Mouse (Mus musculus) ZHBTc4 (cell line): ENCODE results near the gene Tmem178b.

Experiments used
- DNase-seq: peaks from one replicate; pipeline ENCODE4 v3.0.0-alpha.2; 2011; ENCODE audit warnings: low read depth, low spot score

Tmem178b gene

GRCm38 (mm10) chr6:39872901-39873591 lies at the start of gene Tmem178b:
Gene Tmem178b, plus strand, starts transcription at chr6:39873271.
- peak; percentile 63 for DNase-seq

GRCm38 (mm10) chr6:39828736-39829135 lies 44.3 kb upstream of the Tmem178b start:
- no peak for DNase-seq

- DNase-seq: no peak
Observed at GRCm38 (mm10) chr6:39843698-39844342, 29.3 kb upstream of the Tmem178b start.

- DNase-seq: no peak
Observed at GRCm38 (mm10) chr6:39847538-39847937, 25.5 kb upstream of the Tmem178b start.

- DNase-seq: peak; percentile 78
Observed at GRCm38 (mm10) chr6:39848766-39849165, 24.3 kb upstream of the Tmem178b start.

- DNase-seq: no peak
Observed at GRCm38 (mm10) chr6:39849667-39850066, 23.4 kb upstream of the Tmem178b start.

GRCm38 (mm10) chr6:39870271-39871135 lies 2.6 kb upstream of the Tmem178b start:
- peak; percentile 42 for DNase-seq

- peak; percentile 85 for DNase-seq
Observed at GRCm38 (mm10) chr6:39871381-39872305, 1.4 kb upstream of the Tmem178b start.

GRCm38 (mm10) chr6:39872306-39872900 lies 668 bp upstream of the Tmem178b start:
- DNase-seq: peak; percentile 62

- no peak for DNase-seq
Observed at GRCm38 (mm10) chr6:39875186-39875585, 2.1 kb downstream of the Tmem178b start.

- no peak for DNase-seq
Observed at GRCm38 (mm10) chr6:39876444-39876843, 3.4 kb downstream of the Tmem178b start.

- peak; percentile 42 for DNase-seq
Observed at GRCm38 (mm10) chr6:39890811-39891210, 17.7 kb downstream of the Tmem178b start.

GRCm38 (mm10) chr6:39896500-39896899 lies 23.4 kb downstream of the Tmem178b start:
- no peak for DNase-seq

- DNase-seq: peak; percentile 39
Observed at GRCm38 (mm10) chr6:39899231-39899630, 26.2 kb downstream of the Tmem178b start.

- no peak for DNase-seq
Observed at GRCm38 (mm10) chr6:39903220-39903773, 30.2 kb downstream of the Tmem178b start.

GRCm38 (mm10) chr6:39903845-39904244 lies 30.8 kb downstream of the Tmem178b start:
- no peak for DNase-seq

- no peak for DNase-seq
Observed at GRCm38 (mm10) chr6:39914956-39915355, 41.9 kb downstream of the Tmem178b start.

- no peak for DNase-seq
Observed at GRCm38 (mm10) chr6:39915636-39916281, 42.7 kb downstream of the Tmem178b start.

GRCm38 (mm10) chr6:39916514-39916913 lies 43.4 kb downstream of the Tmem178b start:
- DNase-seq: no peak

GRCm38 (mm10) chr6:39917242-39917641 lies 44.2 kb downstream of the Tmem178b start:
- DNase-seq: peak; percentile 3
